Mouse (Mus musculus) stomach, postnatal 0 days (tissue): ENCODE data around the gene Adam11. TPM values are rescaled to one million over a fixed set of nuclear protein-coding genes. Genes with fewer than 3 reads are reported as not detected.
A peak's percentile ranks its signal among the peaks of the same experiment; 100 is the strongest.

Experiments used
- ATAC-seq: fragments of 200-750 bp; cut with Nextera tagmentation; 2 replicates; pipeline ENCODE4 v1.8.0; 2017; ENCODE audit not compliant: low FRiP score, low TSS enrichment
- DNase-seq: peaks from one replicate; pipeline ENCODE4 v3.0.0-alpha.2; 2016; ENCODE audit warnings: low spot score
- H3K27ac ChIP-seq: fragments of 300-500 bp; sonication (generic); replicated peaks from 2 replicates; pipeline ENCODE4 v1.5.1; 2014; ENCODE audit warnings: mild to moderate bottlenecking, control low read depth
- H3K27me3 ChIP-seq: fragments of 300-500 bp; sonication (generic); 2 replicates; pipeline ENCODE4 v1.6.1; 2014; ENCODE audit warnings: low read length; ENCODE audit not compliant: control insufficient read depth, insufficient read depth
- H3K36me3 ChIP-seq: fragments of 300-500 bp; sonication (generic); 2 replicates; pipeline ENCODE4 v1.6.1; 2014; ENCODE audit warnings: low read length, mixed read lengths; ENCODE audit not compliant: control insufficient read depth, insufficient read depth
- H3K4me1 ChIP-seq: fragments of 300-500 bp; sonication (generic); replicated peaks from 2 replicates; pipeline ENCODE4 v1.6.1; 2014; ENCODE audit warnings: antibody characterized with exemption; ENCODE audit not compliant: control insufficient read depth, insufficient read depth
- H3K4me2 ChIP-seq: fragments of 300-500 bp; sonication (generic); replicated peaks from 2 replicates; pipeline ENCODE4 v1.6.1; 2014; ENCODE audit warnings: low read depth, mild to moderate bottlenecking, control low read depth, moderate library complexity
- H3K4me3 ChIP-seq: fragments of 300-500 bp; sonication (generic); 2 replicates; pipeline ENCODE4 v1.5.1; 2014; ENCODE audit warnings: low read depth, low read length, control low read depth
- H3K9ac ChIP-seq: fragments of 300-500 bp; sonication (generic); 2 replicates; pipeline ENCODE4 v1.6.1; 2014; ENCODE audit warnings: mild to moderate bottlenecking, low read length, control low read depth, mixed read lengths
- H3K9me3 ChIP-seq: fragments of 300-500 bp; sonication (generic); 2 replicates; pipeline ENCODE4 v1.6.1; 2016; ENCODE audit warnings: low read length; ENCODE audit not compliant: control insufficient read depth
- CTCF ChIP-seq: IDR thresholded peaks from 2 replicates; pipeline ENCODE4 v1.5.1; 2016; ENCODE audit warnings: antibody characterized with exemption, low read depth, mild to moderate bottlenecking, moderate library complexity
- EP300 ChIP-seq: optimal IDR thresholded peaks from 2 replicates; pipeline ENCODE3; 2016; ENCODE audit warnings: antibody characterized with exemption
- WGBS: fragments of 180-500 bp; shearing (Covaris S2); extraction: QIAGEN DNeasy Blood & Tissue Kit; methylation state at CpG from one replicate; pipeline ENCODE4 v1.1.7; 2014; 5-methylcytosine and 5-hydroxymethylcytosine counted together
- polyA plus RNA-seq: library from polyadenylated mRNA; unstranded; fragments of >200 nt; fragmentation: Nextera tagmentation; extraction: Ambion mirVana; gene quantifications from 2 replicates; pipeline ENCODE4 v1.2.1, GENCODE M21; 2015

Adam11 gene
- polyA plus RNA-seq, 1 experiment from 2014 or later = 1.8 TPM

- H3K36me3 ChIP-seq = no peaks in the 10 kb centered on the region
- no peak overlapping the region for H3K4me3 ChIP-seq
- H3K9ac ChIP-seq = no peak overlapping the region
- no peaks in the 10 kb centered on the region for H3K9me3 ChIP-seq
- H3K27me3 ChIP-seq = no peaks in the 10 kb centered on the region
- 78% methylated on average over 3 of the region's 3 CpGs for WGBS
- DNase-seq (no peak), ATAC-seq (0 out of 2 replicates have a peak, but pooled peaks have one; percentile 28)
- H3K4me2 ChIP-seq = no peak overlapping the region
- TF ChIP-seq CTCF (no peak), EP300 (no peak)
- no peak overlapping the region for H3K27ac ChIP-seq
- H3K4me1 ChIP-seq = no peaks in the 10 kb centered on the region
Measured at GRCm38 (mm10) chr11:102729835-102730234, 31.4 kb upstream of the Adam11 start.

GRCm38 (mm10) chr11:102731366-102731765 is 29.9 kb upstream of the Adam11 start:
- Histone ChIP-seq H3K4me3 (no peak overlapping the region), H3K4me1 (no peaks in the 10 kb centered on the region), H3K9ac (no peak overlapping the region), H3K36me3 (no peaks in the 10 kb centered on the region), H3K9me3 (no peaks in the 10 kb centered on the region), H3K4me2 (no peak overlapping the region), H3K27ac (no peak overlapping the region), H3K27me3 (no peaks in the 10 kb centered on the region)
- WGBS = 64% methylated on average over 6 of the region's 6 CpGs
- DNase-seq (no peak), ATAC-seq (no peak)
- TF ChIP-seq CTCF (no peak), EP300 (no peak)

DNA sequence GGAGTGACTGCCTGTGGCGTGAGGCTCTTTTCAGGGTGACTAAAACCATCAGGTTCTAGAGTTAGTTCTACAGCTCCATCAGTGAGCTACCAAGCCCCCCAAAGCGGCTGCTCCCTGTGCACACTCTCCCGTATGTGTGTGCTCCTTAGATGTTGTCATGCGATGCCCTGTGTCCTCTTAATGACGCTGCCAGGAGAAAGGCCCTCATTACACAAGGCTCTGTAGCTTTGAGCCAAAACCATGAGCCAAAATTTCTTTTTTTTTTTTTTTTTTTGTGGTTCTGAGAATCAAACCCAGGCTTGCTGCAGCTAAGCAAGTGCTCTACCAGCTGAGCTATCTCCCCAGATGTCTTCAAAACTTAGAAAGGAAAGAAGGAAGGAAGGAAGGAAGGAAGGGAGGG is 28.1 kb upstream of the Adam11 start:
- no peak for DNase-seq
- ATAC-seq = no peak

GRCm38 (mm10) chr11:102734961-102735360 is 26.3 kb upstream of the Adam11 start:
- Histone ChIP-seq H3K4me1 (no peaks in the 10 kb centered on the region), H3K9me3 (no peaks in the 10 kb centered on the region), H3K36me3 (no peaks in the 10 kb centered on the region), H3K27me3 (no peaks in the 10 kb centered on the region), H3K27ac (no peak overlapping the region), H3K4me2 (no peak overlapping the region), H3K9ac (no peak overlapping the region), H3K4me3 (no peak overlapping the region)
- ATAC-seq (no peak), DNase-seq (no peak)
- WGBS = 87% methylated on average over 6 of the region's 6 CpGs
- TF ChIP-seq CTCF (no peak), EP300 (no peak)

More for the DNA sequence above, 28.1 kb upstream of the Adam11 start:
- H3K9me3 ChIP-seq = no peaks in the 10 kb centered on the region
- no peaks in the 10 kb centered on the region for H3K4me1 ChIP-seq
- no peak overlapping the region for H3K9ac ChIP-seq
- 65% methylated on average over 5 of the region's 5 CpGs for WGBS
- no peak overlapping the region for H3K27ac ChIP-seq
- H3K27me3 ChIP-seq = no peaks in the 10 kb centered on the region
- no peak overlapping the region for H3K4me3 ChIP-seq
- TF ChIP-seq EP300 (no peak), CTCF (no peak)
- H3K4me2 ChIP-seq = no peak overlapping the region
- H3K36me3 ChIP-seq = no peaks in the 10 kb centered on the region

GRCm38 (mm10) chr11:102738046-102738445 is 23.2 kb upstream of the Adam11 start:
- no peak overlapping the region for H3K27ac ChIP-seq
- no peak for TF ChIP-seq EP300
- no peak for TF ChIP-seq CTCF
- no peaks in the 10 kb centered on the region for H3K27me3 ChIP-seq
- no peaks in the 10 kb centered on the region for H3K4me1 ChIP-seq
- DNase-seq (no peak), ATAC-seq (no peak)
- H3K4me2 ChIP-seq = no peak overlapping the region
- no peak overlapping the region for H3K9ac ChIP-seq
- 86% methylated on average over 3 of the region's 3 CpGs for WGBS
- no peak overlapping the region for H3K4me3 ChIP-seq
- H3K9me3 ChIP-seq = no peaks in the 10 kb centered on the region
- no peaks in the 10 kb centered on the region for H3K36me3 ChIP-seq

DNA sequence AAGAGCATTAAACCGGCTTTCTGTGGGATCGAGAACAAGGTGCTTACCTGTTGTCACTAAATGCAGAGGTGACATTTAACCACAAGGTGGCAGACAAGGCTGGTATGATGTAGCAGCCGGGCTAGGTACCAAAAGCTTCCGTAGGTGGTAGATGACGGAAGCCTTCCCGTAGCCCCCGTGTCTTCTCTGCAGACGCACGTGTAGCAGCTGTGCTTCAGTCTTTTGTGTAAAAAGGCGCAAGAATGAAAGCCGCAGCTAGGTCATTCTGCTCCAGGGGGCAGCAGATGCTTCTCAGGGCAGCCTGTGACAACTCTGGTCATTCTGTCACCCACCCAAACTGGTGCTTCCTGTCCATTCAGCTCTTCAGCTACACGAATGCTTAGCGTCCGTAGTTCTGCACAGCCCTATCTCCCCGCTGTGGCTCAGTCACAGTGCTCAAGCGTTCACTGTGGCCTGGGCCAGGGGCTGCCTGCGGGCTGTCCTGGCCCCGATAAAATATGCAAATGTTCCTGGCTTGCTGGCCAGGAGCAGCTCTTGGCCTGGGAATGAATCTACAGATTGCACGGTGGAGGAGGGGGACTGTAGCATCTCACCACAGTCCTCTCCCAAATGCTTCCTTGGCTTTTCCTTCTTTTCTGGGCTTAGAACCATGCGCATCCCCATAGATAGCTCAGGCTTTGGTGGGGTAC is 21.8 kb upstream of the Adam11 start:
- 0 out of 2 replicates have a peak overlapping the region, but pooled peaks have one; percentile 24 for H3K9ac ChIP-seq
- no peaks in the 10 kb centered on the region for H3K27me3 ChIP-seq
- ATAC-seq (peak; percentile 38; the same call in 1 of the 2 replicates), DNase-seq (peak; percentile 56)
- WGBS = 5% methylated on average over 20 of the region's 20 CpGs
- no peak for TF ChIP-seq EP300
- peak; percentile 84 for TF ChIP-seq CTCF
- no peaks in the 10 kb centered on the region for H3K9me3 ChIP-seq
- H3K27ac ChIP-seq = no peak overlapping the region
- no peaks in the 10 kb centered on the region for H3K36me3 ChIP-seq
- peak overlapping the region; percentile 50 for H3K4me2 ChIP-seq
- H3K4me1 ChIP-seq = no peaks in the 10 kb centered on the region
- H3K4me3 ChIP-seq = peak overlapping the region; percentile 20
